Mouse (Mus musculus) neural tube, embryonic 15.5 days (tissue): ENCODE results near the gene Tas2r135. TPM values are rescaled to one million over a fixed set of nuclear protein-coding genes. Genes with fewer than 3 reads are reported as not detected.

Experiments
- ATAC-seq: fragments of 200-750 bp; cut with Nextera tagmentation; 2 replicates; pipeline ENCODE4 v1.8.0; 2017; ENCODE audit warnings: mild to moderate bottlenecking, moderate TSS enrichment, moderate library complexity; ENCODE audit not compliant: low FRiP score
- H3K27ac ChIP-seq: fragments of 300-500 bp; sonication (generic); replicated peaks from 2 replicates; pipeline ENCODE4 v1.5.1; 2015; ENCODE audit warnings: mild to moderate bottlenecking, inconsistent platforms
- H3K27me3 ChIP-seq: fragments of 300-500 bp; sonication (generic); replicated peaks from 2 replicates; pipeline ENCODE4 v1.6.1; 2015; ENCODE audit warnings: inconsistent platforms
- H3K36me3 ChIP-seq: fragments of 300-500 bp; sonication (generic); 2 replicates; pipeline ENCODE4 v1.6.1; 2015; ENCODE audit warnings: inconsistent platforms
- H3K4me1 ChIP-seq: fragments of 300-500 bp; sonication (generic); 2 replicates; pipeline ENCODE4 v1.6.1; 2015; ENCODE audit warnings: inconsistent platforms
- H3K4me2 ChIP-seq: fragments of 300-500 bp; sonication (generic); 2 replicates; pipeline ENCODE4 v1.6.1; 2015; ENCODE audit warnings: inconsistent platforms, mild to moderate bottlenecking, moderate library complexity
- H3K4me3 ChIP-seq: fragments of 300-500 bp; sonication (generic); replicated peaks from 2 replicates; pipeline ENCODE4 v1.5.1; 2015; ENCODE audit warnings: mild to moderate bottlenecking, inconsistent platforms
- H3K9ac ChIP-seq: fragments of 300-500 bp; sonication (generic); replicated peaks from 2 replicates; pipeline ENCODE4 v1.6.1; 2015; ENCODE audit warnings: mild to moderate bottlenecking, inconsistent platforms
- H3K9me3 ChIP-seq: fragments of 300-500 bp; sonication (generic); replicated peaks from 2 replicates; pipeline ENCODE4 v1.6.1; 2016; ENCODE audit warnings: inconsistent platforms
- WGBS: fragments of 180-500 bp; shearing (Covaris S2); methylation state at CpG from one replicate; pipeline ENCODE4 v1.1.7; 2015; ENCODE audit warnings: mixed read lengths; 5-methylcytosine and 5-hydroxymethylcytosine counted together
- polyA plus RNA-seq: library from polyadenylated mRNA; unstranded; fragments of >200 nt; fragmentation: Nextera tagmentation; extraction: Ambion mirVana; gene quantifications from 2 replicates; pipeline ENCODE4 v1.2.1, GENCODE M21; 2015

The Tas2r135 gene
- polyA plus RNA-seq, 1 experiment from 2014 or later: not detected

GRCm38 (mm10) chr6:42397041-42397657, 8.1 kb upstream of the Tas2r135 start:
- 73% methylated on average over 3 of the region's 3 CpGs for WGBS
- Histone ChIP-seq H3K4me1 (no peaks in the 10 kb centered on the region), H3K4me2 (no peak overlapping the region), H3K27me3 (no peaks in the 10 kb centered on the region), H3K9me3 (no peaks in the 10 kb centered on the region), H3K27ac (no peak overlapping the region), H3K9ac (no peak overlapping the region), H3K4me3 (no peak overlapping the region), H3K36me3 (no peaks in the 10 kb centered on the region)
- no peak for ATAC-seq

DNA sequence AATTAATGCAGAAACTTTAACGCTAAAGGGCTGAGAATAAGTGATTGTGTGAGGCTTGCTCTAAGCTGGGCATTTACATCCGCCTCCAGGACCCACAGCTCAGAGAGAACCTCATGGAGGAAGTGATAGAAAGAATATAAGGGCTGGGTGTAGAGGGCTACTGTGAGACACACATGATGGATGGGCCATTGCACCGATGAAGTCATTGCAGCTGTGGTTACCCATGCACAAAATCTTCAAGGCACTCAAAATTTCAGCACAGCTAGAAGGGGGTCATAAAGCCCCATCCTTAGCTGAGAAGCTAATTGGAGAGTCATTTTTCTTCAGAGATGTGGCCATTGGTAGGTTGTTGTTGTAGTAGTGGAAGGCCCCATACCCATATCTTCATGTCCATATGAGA, 6.9 kb upstream of the Tas2r135 start:
- Histone ChIP-seq H3K9ac (no peak overlapping the region), H3K27me3 (no peaks in the 10 kb centered on the region), H3K9me3 (no peaks in the 10 kb centered on the region), H3K4me3 (no peak overlapping the region), H3K4me1 (no peaks in the 10 kb centered on the region), H3K4me2 (no peak overlapping the region), H3K36me3 (no peaks in the 10 kb centered on the region), H3K27ac (no peak overlapping the region)
- ATAC-seq: no peak
- 84% methylated on average over 3 of the region's 3 CpGs for WGBS

DNA sequence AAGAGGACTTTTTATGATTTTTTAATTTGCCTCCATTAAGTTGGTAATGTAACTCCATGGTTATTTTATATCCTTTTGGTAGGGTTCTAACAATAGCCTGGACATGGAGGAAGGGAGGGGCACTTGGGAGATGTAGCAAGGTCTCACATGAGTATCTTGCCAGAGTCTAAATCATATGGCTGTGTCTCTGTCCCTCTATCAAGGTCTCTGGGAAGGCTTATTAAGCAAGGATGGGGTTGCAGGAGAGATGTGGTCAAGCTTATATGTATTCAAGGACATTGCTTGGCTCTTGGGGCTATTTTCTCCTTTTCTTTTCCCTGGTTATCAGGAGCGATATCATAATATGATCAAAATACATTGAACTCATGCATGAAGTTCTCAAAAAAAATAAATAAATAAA, 6.2 kb upstream of the Tas2r135 start:
- no peak overlapping the region for H3K4me2 ChIP-seq
- WGBS: 95% methylated on average over 1 of the region's 1 CpGs
- H3K9me3 ChIP-seq: no peaks in the 10 kb centered on the region
- H3K27ac ChIP-seq: no peak overlapping the region
- no peak overlapping the region for H3K4me3 ChIP-seq
- no peaks in the 10 kb centered on the region for H3K36me3 ChIP-seq
- no peak for ATAC-seq
- no peaks in the 10 kb centered on the region for H3K27me3 ChIP-seq
- H3K9ac ChIP-seq: no peak overlapping the region
- no peaks in the 10 kb centered on the region for H3K4me1 ChIP-seq

GRCm38 (mm10) chr6:42399938-42400337, 5.3 kb upstream of the Tas2r135 start, which contains the start of gene Tas2r143:
Tas2r143 (plus strand) TSS chr6:42400238.
- WGBS: 92% methylated on average over 1 of the region's 1 CpGs
- H3K9ac ChIP-seq: no peak within 1 kb of the TSS

DNA sequence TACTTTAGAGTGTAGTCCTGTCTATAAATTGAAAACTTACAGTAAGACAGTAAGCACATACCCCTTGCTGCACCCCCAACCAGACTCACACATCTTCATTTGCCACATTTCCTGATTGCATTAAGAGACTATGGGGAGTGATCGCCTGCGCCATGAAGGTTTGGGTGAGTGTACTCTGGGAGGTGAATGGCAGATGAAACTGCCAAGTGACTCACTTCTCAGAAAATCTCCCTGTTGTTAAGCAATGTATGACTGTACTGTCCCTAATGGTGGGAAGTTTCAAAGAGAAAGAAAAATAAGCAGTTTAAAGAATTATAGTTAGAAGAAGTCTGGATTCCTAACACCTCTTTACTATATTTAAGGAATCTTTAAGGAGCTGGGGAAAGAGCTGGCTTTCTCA, 14.2 kb downstream of the Tas2r135 start:
- H3K4me1 ChIP-seq: no peaks in the 10 kb centered on the region
- H3K4me2 ChIP-seq: no peak overlapping the region
- ATAC-seq: no peak
- H3K4me3 ChIP-seq: no peak overlapping the region
- H3K27ac ChIP-seq: no peak overlapping the region
- H3K36me3 ChIP-seq: no peaks in the 10 kb centered on the region
- H3K9ac ChIP-seq: no peak overlapping the region
- no peaks in the 10 kb centered on the region for H3K27me3 ChIP-seq
- WGBS: 95% methylated on average over 2 of the region's 2 CpGs
- H3K9me3 ChIP-seq: no peaks in the 10 kb centered on the region

More at GRCm38 (mm10) chr6:42399938-42400337, 5.3 kb upstream of the Tas2r135 start, which contains the start of gene Tas2r143:
- H3K27me3 ChIP-seq: no peaks in the 10 kb centered on the region
- H3K4me1 ChIP-seq: no peaks in the 10 kb centered on the region
- H3K4me2 ChIP-seq: no peak within 1 kb of the TSS
- no peak within 1 kb of the TSS for H3K27ac ChIP-seq
- H3K36me3 ChIP-seq: no peaks in the 10 kb centered on the region
- no peak within 1 kb of the TSS for H3K4me3 ChIP-seq
- ATAC-seq: no peak
- H3K9me3 ChIP-seq: no peaks in the 10 kb centered on the region

DNA sequence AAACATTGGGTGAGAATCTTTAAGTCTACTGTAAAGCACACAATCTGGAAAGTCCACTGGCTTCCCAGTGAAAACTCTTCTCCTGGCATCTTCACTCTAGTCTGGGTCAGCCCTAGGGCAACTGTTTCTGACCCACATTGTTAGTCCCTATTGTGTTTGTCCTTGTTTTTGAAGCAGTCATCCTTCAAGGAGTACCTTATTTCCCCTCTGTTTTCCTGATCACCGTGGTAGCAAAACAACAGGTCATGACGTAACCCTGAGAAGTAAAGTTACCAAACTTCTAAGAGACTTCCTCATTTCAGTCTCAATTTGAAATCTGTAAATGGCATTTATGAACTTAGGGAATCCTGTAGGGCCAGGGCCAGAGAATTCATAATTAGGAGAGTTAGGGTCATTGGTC, 16.2 kb downstream of the Tas2r135 start:
- H3K36me3 ChIP-seq: no peaks in the 10 kb centered on the region
- H3K9ac ChIP-seq: no peak overlapping the region
- ATAC-seq: no peak
- H3K27ac ChIP-seq: no peak overlapping the region
- no peak overlapping the region for H3K4me2 ChIP-seq
- no peaks in the 10 kb centered on the region for H3K27me3 ChIP-seq
- H3K9me3 ChIP-seq: no peaks in the 10 kb centered on the region
- 75% methylated on average over 2 of the region's 2 CpGs for WGBS
- no peak overlapping the region for H3K4me3 ChIP-seq
- no peaks in the 10 kb centered on the region for H3K4me1 ChIP-seq

- H3K9ac ChIP-seq: no peak overlapping the region
- H3K36me3 ChIP-seq: no peaks in the 10 kb centered on the region
- no peaks in the 10 kb centered on the region for H3K9me3 ChIP-seq
- no peak for ATAC-seq
- no peaks in the 10 kb centered on the region for H3K4me1 ChIP-seq
- no peaks in the 10 kb centered on the region for H3K27me3 ChIP-seq
- H3K4me2 ChIP-seq: no peak overlapping the region
- H3K4me3 ChIP-seq: no peak overlapping the region
- WGBS: 91% methylated on average over 3 of the region's 3 CpGs
- no peak overlapping the region for H3K27ac ChIP-seq
Measured at GRCm38 (mm10) chr6:42424472-42424871, 19.2 kb downstream of the Tas2r135 start.

GRCm38 (mm10) chr6:42426337-42426736, 21.1 kb downstream of the Tas2r135 start:
- H3K36me3 ChIP-seq: no peaks in the 10 kb centered on the region
- WGBS: 90% methylated on average over 4 of the region's 4 CpGs

GRCm38 (mm10) chr6:42433554-42433953, 28.3 kb downstream of the Tas2r135 start:
- Histone ChIP-seq H3K9ac (no peak overlapping the region), H3K4me2 (no peak overlapping the region), H3K4me1 (no peaks in the 10 kb centered on the region), H3K9me3 (no peaks in the 10 kb centered on the region), H3K27ac (no peak overlapping the region), H3K27me3 (no peaks in the 10 kb centered on the region), H3K36me3 (no peaks in the 10 kb centered on the region), H3K4me3 (no peak overlapping the region)
- no peak for ATAC-seq
- WGBS: 72% methylated on average over 2 of the region's 2 CpGs

More at GRCm38 (mm10) chr6:42426337-42426736, 21.1 kb downstream of the Tas2r135 start:
- Histone ChIP-seq H3K27ac (no peak overlapping the region), H3K9ac (no peak overlapping the region), H3K4me1 (no peaks in the 10 kb centered on the region), H3K4me2 (no peak overlapping the region), H3K27me3 (no peaks in the 10 kb centered on the region), H3K9me3 (no peaks in the 10 kb centered on the region), H3K4me3 (no peak overlapping the region)
- no peak for ATAC-seq

DNA sequence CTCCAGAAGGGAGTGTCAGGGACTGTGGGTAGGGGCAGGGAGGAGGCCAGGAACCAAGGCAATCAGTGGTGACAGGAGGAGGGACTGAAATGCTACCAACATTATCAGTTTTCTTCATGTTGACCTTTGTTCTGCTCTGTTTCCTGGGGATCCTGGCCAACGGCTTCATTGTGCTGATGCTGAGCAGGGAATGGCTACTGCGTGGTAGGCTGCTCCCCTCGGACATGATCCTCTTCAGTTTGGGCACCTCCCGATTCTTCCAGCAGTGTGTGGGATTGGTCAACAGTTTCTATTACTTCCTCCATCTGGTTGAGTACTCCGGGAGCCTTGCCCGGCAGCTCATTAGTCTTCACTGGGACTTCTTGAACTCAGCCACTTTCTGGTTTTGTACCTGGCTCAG, 29.2 kb downstream of the Tas2r135 start, which contains the start of gene Tas2r126:
TSS of gene Tas2r126 (plus strand) at position 90 of the 400 bp plus-strand sequence.
- Histone ChIP-seq H3K9me3 (no peaks in the 10 kb centered on the region), H3K4me2 (no peak within 1 kb of the TSS), H3K4me1 (no peaks in the 10 kb centered on the region), H3K4me3 (no peak within 1 kb of the TSS), H3K27ac (no peak within 1 kb of the TSS), H3K27me3 (no peaks in the 10 kb centered on the region), H3K36me3 (no peaks in the 10 kb centered on the region), H3K9ac (no peak within 1 kb of the TSS)
- ATAC-seq: no peak
- 88% methylated on average over 6 of the region's 6 CpGs for WGBS

DNA sequence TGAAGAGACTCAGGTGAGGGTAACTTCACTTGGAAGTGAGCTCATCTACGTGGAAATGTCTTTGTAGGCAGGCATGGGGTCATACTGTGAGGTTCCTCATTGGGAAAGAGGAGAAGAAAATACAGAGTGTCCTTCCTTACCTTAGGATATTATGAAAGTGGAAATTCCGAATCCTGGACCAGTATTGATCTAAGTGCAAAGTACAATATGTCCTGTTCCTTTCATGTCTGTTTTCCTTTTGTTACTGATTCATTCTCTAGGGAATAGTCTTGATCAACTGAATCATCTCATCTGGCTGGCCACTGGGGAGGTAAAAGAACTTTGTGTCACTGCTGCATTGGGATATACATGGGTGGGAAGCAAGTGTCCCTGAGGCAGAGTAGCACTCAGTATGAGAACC, 30.3 kb downstream of the Tas2r135 start:
- H3K4me2 ChIP-seq: no peak overlapping the region
- H3K4me1 ChIP-seq: no peaks in the 10 kb centered on the region
- no peak for ATAC-seq
- H3K27me3 ChIP-seq: no peaks in the 10 kb centered on the region
- H3K4me3 ChIP-seq: no peak overlapping the region
- H3K9me3 ChIP-seq: no peaks in the 10 kb centered on the region
- H3K9ac ChIP-seq: no peak overlapping the region
- no peak overlapping the region for H3K27ac ChIP-seq
- WGBS: 79% methylated on average over 2 of the region's 2 CpGs
- no peaks in the 10 kb centered on the region for H3K36me3 ChIP-seq

GRCm38 (mm10) chr6:42441395-42441794, 36.2 kb downstream of the Tas2r135 start:
- ATAC-seq: no peak
- Histone ChIP-seq H3K4me3 (no peak overlapping the region), H3K9ac (no peak overlapping the region), H3K4me2 (no peak overlapping the region), H3K4me1 (no peaks in the 10 kb centered on the region), H3K27ac (no peak overlapping the region), H3K36me3 (no peaks in the 10 kb centered on the region), H3K9me3 (no peaks in the 10 kb centered on the region), H3K27me3 (no peaks in the 10 kb centered on the region)
- 70% methylated on average over 2 of the region's 2 CpGs for WGBS
